Mouse (Mus musculus) bone marrow macrophage, adult 2 months (primary cell): ENCODE measurements around the gene Cenph. TPM values are rescaled to one million over a fixed set of nuclear protein-coding genes. Genes with fewer than 3 reads are reported as not detected.

Experiments used
- H3K27ac ChIP-seq: 2 replicates; pipeline ENCODE4 v1.5.1; 2012; ENCODE audit warnings: low read depth, low read length; ENCODE audit not compliant: insufficient read depth
- H3K4me1 ChIP-seq: 2 replicates; pipeline ENCODE4 v1.6.1; 2012; ENCODE audit warnings: low read length; ENCODE audit not compliant: control insufficient read depth, insufficient read depth
- H3K4me3 ChIP-seq: 2 replicates; pipeline ENCODE4 v1.5.1; 2012; ENCODE audit warnings: mild to moderate bottlenecking, low read length, moderate library complexity; ENCODE audit not compliant: insufficient read depth
- CTCF ChIP-seq: IDR thresholded peaks from 2 replicates; pipeline ENCODE4 v1.5.1; 2012; ENCODE audit warnings: low read depth, mild to moderate bottlenecking, low read length, moderate library complexity
- POLR2A ChIP-seq: IDR thresholded peaks from 2 replicates; pipeline ENCODE4 v1.6.1; 2012; ENCODE audit warnings: mild to moderate bottlenecking, low read depth, low read length, borderline replicate concordance
- polyA plus RNA-seq: library from polyadenylated mRNA; stranded (reverse); fragments of >200 nt; gene quantifications from 2 replicates; pipeline ENCODE4 v1.2.4, GENCODE M21; 2012; ENCODE audit not compliant: missing spikeins, insufficient read depth, insufficient read length

The Cenph gene
- polyA plus RNA-seq, 1 experiment: 13.5 TPM

- Histone ChIP-seq H3K4me1 (peaks cover 5% of the 10 kb centered on the region), H3K4me3 (peak within 1 kb of the TSS; percentile 91), H3K27ac (peak within 1 kb of the TSS; percentile 58)
- TF ChIP-seq CTCF: no peak
These were observed 10.7 kb upstream of the Cenph start, which contains the start of gene Ccnb1 for GRCm38 (mm10) chr13:100786414-100786867. Gene Ccnb1 (minus strand): TSS chr13:100786570.

GRCm38 (mm10) chr13:100785806-100786413, 10.2 kb upstream of the Cenph start:
- Histone ChIP-seq H3K27ac (peak overlapping the region; percentile 58), H3K4me1 (peaks cover 5% of the 10 kb centered on the region), H3K4me3 (peak overlapping the region; percentile 91)
- TF ChIP-seq POLR2A: no peak
- no peak for TF ChIP-seq CTCF

GRCm38 (mm10) chr13:100777491-100777890, 1.8 kb upstream of the Cenph start:
- 0 out of 2 replicates have a peak, but pooled peaks cover 3% of the 10 kb centered on the region for H3K4me1 ChIP-seq
- H3K27ac ChIP-seq: no peak overlapping the region

GRCm38 (mm10) chr13:100776710-100777109, 1.0 kb upstream of the Cenph start:
- no peak overlapping the region for H3K4me3 ChIP-seq
- TF ChIP-seq CTCF: no peak
- no peak for TF ChIP-seq POLR2A
- H3K27ac ChIP-seq: no peak overlapping the region
- H3K4me1 ChIP-seq: 0 out of 2 replicates have a peak, but pooled peaks cover 3% of the 10 kb centered on the region

More at GRCm38 (mm10) chr13:100777491-100777890, 1.8 kb upstream of the Cenph start:
- TF ChIP-seq POLR2A: no peak
- no peak for TF ChIP-seq CTCF
- no peak overlapping the region for H3K4me3 ChIP-seq

- peak overlapping the region; percentile 97 for H3K4me3 ChIP-seq
- no peak for TF ChIP-seq POLR2A
- TF ChIP-seq CTCF: no peak
- H3K4me1 ChIP-seq: 0 out of 2 replicates have a peak, but pooled peaks cover 3% of the 10 kb centered on the region
- H3K27ac ChIP-seq: no peak overlapping the region
These were observed 339 bp upstream of the Cenph start for GRCm38 (mm10) chr13:100776056-100776419.

GRCm38 (mm10) chr13:100774704-100775103, 995 bp downstream of the Cenph start:
- Histone ChIP-seq H3K27ac (no peak overlapping the region), H3K4me1 (0 out of 2 replicates have a peak, but pooled peaks cover 3% of the 10 kb centered on the region), H3K4me3 (peak overlapping the region; percentile 97)
- TF ChIP-seq POLR2A: no peak

- TF ChIP-seq POLR2A: no peak
- TF ChIP-seq CTCF: no peak
- H3K27ac ChIP-seq: no peak overlapping the region
- no peak overlapping the region for H3K4me3 ChIP-seq
- peaks cover 3% of the 10 kb centered on the region; the same call in 1 of the 2 replicates for H3K4me1 ChIP-seq
These were observed 20.4 kb downstream of the Cenph start for GRCm38 (mm10) chr13:100755329-100755728.

- H3K4me3 ChIP-seq: no peak overlapping the region
- TF ChIP-seq POLR2A (no peak), CTCF (no peak)
- H3K27ac ChIP-seq: no peak overlapping the region
- peaks cover 3% of the 10 kb centered on the region; the same call in 1 of the 2 replicates for H3K4me1 ChIP-seq
These were observed 21.5 kb downstream of the Cenph start for GRCm38 (mm10) chr13:100754186-100754585.

GRCm38 (mm10) chr13:100753011-100753410, 22.7 kb downstream of the Cenph start:
- TF ChIP-seq CTCF: no peak
- TF ChIP-seq POLR2A: no peak
- H3K27ac ChIP-seq: no peak overlapping the region
- H3K4me1 ChIP-seq: peaks cover 3% of the 10 kb centered on the region; the same call in 1 of the 2 replicates
- H3K4me3 ChIP-seq: no peak overlapping the region

- H3K4me1 ChIP-seq: peaks cover 3% of the 10 kb centered on the region; the same call in 1 of the 2 replicates
- TF ChIP-seq POLR2A (no peak), CTCF (no peak)
- H3K4me3 ChIP-seq: no peak overlapping the region
- H3K27ac ChIP-seq: no peak overlapping the region
These were observed 23.2 kb downstream of the Cenph start for GRCm38 (mm10) chr13:100752529-100752928.
